ENCODE assay signal across 12 mouse cellular contexts in the genomic region with DNA sequence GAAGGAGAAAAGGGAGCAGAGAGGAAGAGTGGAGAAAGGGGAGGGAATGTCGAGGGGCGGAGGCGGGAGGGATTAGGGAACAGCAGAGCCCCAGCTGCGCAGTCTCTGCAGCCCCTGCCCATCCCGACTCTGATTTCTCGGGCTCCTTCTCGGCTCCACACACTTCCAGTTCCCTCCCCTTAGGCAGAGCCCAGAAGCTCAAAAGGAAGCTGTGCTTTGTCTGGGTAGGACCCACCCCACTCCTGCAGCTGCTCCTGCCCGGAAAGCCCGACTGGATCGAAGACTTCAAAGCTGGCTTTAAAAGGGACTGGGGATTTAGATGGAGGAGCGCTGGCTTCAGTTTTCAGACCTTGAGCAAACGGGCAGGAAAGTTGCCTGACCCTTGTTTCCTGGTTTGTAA. TPM values are rescaled to one million over a fixed set of nuclear protein-coding genes. Genes with fewer than 3 reads are reported as not detected.
DNase-seq lines count a peak whose midpoint lies in the region; ATAC-seq and TF ChIP-seq lines count a peak whose summit lies in the region.
"Had no signal": no experiment of that assay in that cellular context is flagged by ENCODE, and none has a peak within 500 bp of the region (broad histone marks: within the 10 kb centered on the region; RNA-seq: fewer than 3 reads in every experiment).

No protein-coding gene starts in this region.

- ATAC-seq in kidney, postnatal 0 days (replicated peaks; ENCODE audit: low FRiP score, low read depth): no peak
- peak; percentile 63; the same call in 1 of the 2 replicates for ATAC-seq in embryonic facial prominence, embryonic 11.5 days (replicated peaks; ENCODE audit: insufficient number of reproducible peaks, low FRiP score, low TSS enrichment, low read depth)
- no peak for ATAC-seq in neural tube, embryonic 15.5 days (ENCODE audit: low FRiP score)

- no peak for DNase-seq in kidney, postnatal 0 days (ENCODE audit: low spot score)
- no peak for DNase-seq in kidney, postnatal 14 days
- DNase-seq in embryonic facial prominence, embryonic 11.5 days (ENCODE audit: low spot score): no peak
- peak; percentile 53 for DNase-seq in limb, embryonic 10.5 days (ENCODE audit: low spot score)
- DNase-seq in thymus, adult 2 months: no peak
- DNase-seq in adipocyte (ENCODE audit: low spot score): no peak
- DNase-seq: adrenal gland, postnatal 36 days; cerebellum, postnatal 25 days; heart, postnatal 36 days; right cerebral cortex, postnatal 4 days had no signal

- H3K4me2 ChIP-seq in kidney, postnatal 0 days (ENCODE audit: low read length): 0 out of 2 replicates have a peak overlapping the region, but pooled peaks have one; percentile 11
- peak overlapping the region; percentile 7; the same call in 1 of the 2 replicates for H3K4me2 ChIP-seq in embryonic facial prominence, embryonic 11.5 days (ENCODE audit: low read depth, low read length)
- peak overlapping the region; percentile 26 for H3K4me2 ChIP-seq in neural tube, embryonic 15.5 days

- no peak for TF ChIP-seq POLR2A in thymus, adult 2 months (IDR thresholded peaks at IDR 0.05; ENCODE audit: control insufficient read depth, extremely low read depth, insufficient read depth, low read length, poor library complexity)

- WGBS in kidney, postnatal 0 days: 2% methylated on average over 12 of the region's 12 CpGs
- WGBS in embryonic facial prominence, embryonic 11.5 days: 0% methylated on average over 12 of the region's 12 CpGs
- WGBS in limb, embryonic 10.5 days: 0% methylated on average over 12 of the region's 12 CpGs
- WGBS in neural tube, embryonic 15.5 days: under 1% methylated on average over 12 of the region's 12 CpGs
- WGBS in thymus, adult 2 months: 14% methylated on average over 12 of the region's 12 CpGs

- peaks cover 51% of the 10 kb centered on the region for H3K27me3 ChIP-seq in kidney, postnatal 0 days (ENCODE audit: insufficient read depth, low read length)
- H3K27me3 ChIP-seq in embryonic facial prominence, embryonic 11.5 days (ENCODE audit: control insufficient read depth, insufficient read depth, low read length): peaks cover 49% of the 10 kb centered on the region
- peaks cover 88% of the 10 kb centered on the region for H3K27me3 ChIP-seq in limb, embryonic 10.5 days (ENCODE audit: low read depth, poor library complexity, severe bottlenecking)
- peaks cover 66% of the 10 kb centered on the region for H3K27me3 ChIP-seq in neural tube, embryonic 15.5 days (replicated peaks)
- H3K27me3 ChIP-seq in thymus, adult 2 months (ENCODE audit: control insufficient read depth, insufficient read depth, low read length): peaks cover 22% of the 10 kb centered on the region

- no peaks in the 10 kb centered on the region; the same call in 1 of the 2 replicates for H3K9me3 ChIP-seq in kidney, postnatal 0 days (replicated peaks; ENCODE audit: low read length)
- no peaks in the 10 kb centered on the region for H3K9me3 ChIP-seq in embryonic facial prominence, embryonic 11.5 days (replicated peaks; ENCODE audit: control insufficient read depth, low read length)
- no peaks in the 10 kb centered on the region for H3K9me3 ChIP-seq in limb, embryonic 10.5 days (replicated peaks)
- H3K9me3 ChIP-seq in neural tube, embryonic 15.5 days (replicated peaks): no peaks in the 10 kb centered on the region

- H3K9ac ChIP-seq in kidney, postnatal 0 days (ENCODE audit: low read depth, low read length): no peak overlapping the region
- H3K9ac ChIP-seq in embryonic facial prominence, embryonic 11.5 days (replicated peaks; ENCODE audit: low read length): 0 out of 2 replicates have a peak overlapping the region, but pooled peaks have one; percentile 18
- no peak overlapping the region for H3K9ac ChIP-seq in neural tube, embryonic 15.5 days (replicated peaks)

- no peaks in the 10 kb centered on the region for H3K36me3 ChIP-seq in kidney, postnatal 0 days (ENCODE audit: insufficient read depth, low read length)
- no peaks in the 10 kb centered on the region for H3K36me3 ChIP-seq in embryonic facial prominence, embryonic 11.5 days (replicated peaks; ENCODE audit: control insufficient read depth, insufficient read depth, low read depth, low read length)
- no peaks in the 10 kb centered on the region for H3K36me3 ChIP-seq in limb, embryonic 10.5 days
- no peaks in the 10 kb centered on the region for H3K36me3 ChIP-seq in neural tube, embryonic 15.5 days
- no peaks in the 10 kb centered on the region for H3K36me3 ChIP-seq in thymus, adult 2 months (ENCODE audit: control insufficient read depth, insufficient read depth, low read length)

- no peak for TF ChIP-seq CTCF in kidney, postnatal 0 days (IDR thresholded peaks at IDR 0.05; ENCODE audit: low read depth)
- no peak for TF ChIP-seq CTCF in thymus, adult 2 months (IDR thresholded peaks at IDR 0.05; ENCODE audit: borderline replicate concordance, control insufficient read depth, extremely low read depth, insufficient read depth, low read length, poor library complexity)

- H3K4me3 ChIP-seq in kidney, postnatal 0 days (replicated peaks; ENCODE audit: low read depth, low read length): no peak overlapping the region
- H3K4me3 ChIP-seq in embryonic facial prominence, embryonic 11.5 days (ENCODE audit: low read depth, low read length): no peak overlapping the region
- H3K4me3 ChIP-seq in limb, embryonic 10.5 days: peak overlapping the region; percentile 28
- H3K4me3 ChIP-seq in neural tube, embryonic 15.5 days (replicated peaks): no peak overlapping the region
- H3K4me3 ChIP-seq in thymus, adult 2 months (ENCODE audit: control insufficient read depth, insufficient read depth, low read length): no peak overlapping the region

- no peaks in the 10 kb centered on the region for H3K4me1 ChIP-seq in kidney, postnatal 0 days (replicated peaks; ENCODE audit: insufficient read depth, low read length)
- no peaks in the 10 kb centered on the region for H3K4me1 ChIP-seq in embryonic facial prominence, embryonic 11.5 days (ENCODE audit: control insufficient read depth, insufficient read depth, low read length)
- peaks cover 17% of the 10 kb centered on the region for H3K4me1 ChIP-seq in limb, embryonic 10.5 days
- peaks cover 17% of the 10 kb centered on the region for H3K4me1 ChIP-seq in neural tube, embryonic 15.5 days
- H3K4me1 ChIP-seq in thymus, adult 2 months (replicated peaks; ENCODE audit: control insufficient read depth, insufficient read depth, low read length): no peaks in the 10 kb centered on the region

- H3K27ac ChIP-seq in kidney, postnatal 0 days: no peak overlapping the region
- H3K27ac ChIP-seq in embryonic facial prominence, embryonic 11.5 days (replicated peaks; ENCODE audit: low read depth, low read length): no peak overlapping the region
- H3K27ac ChIP-seq in limb, embryonic 10.5 days: no peak overlapping the region; the same call in 1 of the 2 replicates
- no peak overlapping the region; the same call in 1 of the 2 replicates for H3K27ac ChIP-seq in neural tube, embryonic 15.5 days (replicated peaks)
- no peak overlapping the region for H3K27ac ChIP-seq in thymus, adult 2 months (ENCODE audit: control insufficient read depth, insufficient read depth, low read length)

RNA-seq across cellular contexts. Expression of gene Tlx3, which starts 9.7 kb away (rescaled TPM):
- polyA plus RNA-seq in kidney, postnatal 0 days (2015; fragmentation: Nextera tagmentation; extraction: Ambion mirVana): not detected in 2 replicates
- polyA plus RNA-seq in embryonic facial prominence, embryonic 11.5 days (2014; fragmentation: Nextera tagmentation; extraction: Ambion mirVana): 6.0 and 7.4 TPM in 2 replicates
- polyA plus RNA-seq in limb, embryonic 10.5 days (2016; fragmentation: Nextera tagmentation; extraction: Ambion mirVana): not detected in 2 replicates
- 20.3 and 23.2 TPM in 2 replicates for polyA plus RNA-seq in neural tube, embryonic 15.5 days (2015; fragmentation: Nextera tagmentation; extraction: Ambion mirVana)
- polyA plus RNA-seq in thymus, adult 2 months (2012; rRNA removed): 0.08 TPM in 2 replicates
- polyA plus RNA-seq: liver, embryonic 16.5 days had no signal

RNA-seq across cellular contexts. Expression of gene Npm1, which starts 30.7 kb away (rescaled TPM):
- polyA plus RNA-seq in kidney, postnatal 0 days (2015; fragmentation: Nextera tagmentation; extraction: Ambion mirVana): 901 and 905 TPM in 2 replicates
- polyA plus RNA-seq in embryonic facial prominence, embryonic 11.5 days (2014; fragmentation: Nextera tagmentation; extraction: Ambion mirVana): 1,326 and 1,437 TPM in 2 replicates
- 1,479 and 1,796 TPM in 2 replicates for polyA plus RNA-seq in limb, embryonic 10.5 days (2016; fragmentation: Nextera tagmentation; extraction: Ambion mirVana)
- polyA plus RNA-seq in neural tube, embryonic 15.5 days (2015; fragmentation: Nextera tagmentation; extraction: Ambion mirVana): 369 and 576 TPM in 2 replicates
- 166 and 186 TPM in 2 replicates for polyA plus RNA-seq in thymus, adult 2 months (2012; rRNA removed)

RNA-seq across cellular contexts. Expression of gene Fgf18, which starts 46.5 kb away (rescaled TPM):
- polyA plus RNA-seq in kidney, postnatal 0 days (2015; fragmentation: Nextera tagmentation; extraction: Ambion mirVana): 0.54 and 0.76 TPM in 2 replicates
- polyA plus RNA-seq in embryonic facial prominence, embryonic 11.5 days (2014; fragmentation: Nextera tagmentation; extraction: Ambion mirVana): 4.0 and 5.1 TPM in 2 replicates
- 1.7 and 5.7 TPM in 2 replicates for polyA plus RNA-seq in limb, embryonic 10.5 days (2016; fragmentation: Nextera tagmentation; extraction: Ambion mirVana)
- 9.2 and 9.7 TPM in 2 replicates for polyA plus RNA-seq in neural tube, embryonic 15.5 days (2015; fragmentation: Nextera tagmentation; extraction: Ambion mirVana)
- polyA plus RNA-seq in thymus, adult 2 months (2012; rRNA removed): 0.15 and 0.23 TPM in 2 replicates
